Mouse (Mus musculus) right cerebral cortex, adult 2 months (tissue): ENCODE results near the gene March4.

Experiments
- DNase-seq, 2 experiments: peaks; one replicate each; pipeline ENCODE4 v3.0.0; 2021 to 2022; ENCODE audit warnings: low spot score in 2 of 2

March4 gene

DNA sequence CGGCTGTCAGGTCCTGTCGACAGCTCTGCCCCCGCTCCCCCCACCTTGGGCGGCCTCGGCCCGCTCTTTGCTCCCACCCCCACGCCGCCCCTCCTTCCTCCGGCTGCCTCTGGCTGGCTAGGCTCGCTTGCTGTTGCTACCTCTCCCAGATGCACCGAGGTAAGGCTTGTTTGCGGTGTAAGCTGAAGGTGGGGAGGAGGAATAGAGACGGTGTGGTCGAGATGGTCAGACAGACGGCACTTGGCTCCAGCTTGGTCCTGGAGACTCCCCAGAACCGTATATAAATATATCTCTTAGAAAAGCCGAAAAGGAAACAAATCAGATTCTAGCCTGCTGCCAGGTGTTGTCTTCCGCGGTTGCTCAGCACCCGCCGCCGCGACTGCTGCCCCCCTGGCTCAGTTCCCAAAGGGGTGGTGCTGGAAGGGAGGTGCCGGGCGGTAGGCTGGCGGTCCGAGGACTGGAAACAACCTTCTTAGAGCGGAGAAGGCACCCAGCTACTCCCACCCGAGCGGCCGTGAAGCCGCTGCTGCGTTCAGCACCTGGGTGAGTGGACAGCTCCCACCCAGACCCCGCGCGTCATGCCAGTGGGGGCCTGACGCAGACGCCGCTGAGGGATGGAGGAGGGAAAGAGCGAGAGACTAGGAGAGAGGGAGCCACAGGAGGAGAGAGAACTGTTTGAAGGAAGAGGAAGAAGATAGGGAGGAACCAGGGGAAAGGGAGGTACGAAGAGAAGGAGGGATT is at the start of gene March4:
Gene March4, minus strand, starts transcription at position 320 of the 741 bp plus-strand sequence.
- DNase-seq = peak; percentile 77 to 82

DNA sequence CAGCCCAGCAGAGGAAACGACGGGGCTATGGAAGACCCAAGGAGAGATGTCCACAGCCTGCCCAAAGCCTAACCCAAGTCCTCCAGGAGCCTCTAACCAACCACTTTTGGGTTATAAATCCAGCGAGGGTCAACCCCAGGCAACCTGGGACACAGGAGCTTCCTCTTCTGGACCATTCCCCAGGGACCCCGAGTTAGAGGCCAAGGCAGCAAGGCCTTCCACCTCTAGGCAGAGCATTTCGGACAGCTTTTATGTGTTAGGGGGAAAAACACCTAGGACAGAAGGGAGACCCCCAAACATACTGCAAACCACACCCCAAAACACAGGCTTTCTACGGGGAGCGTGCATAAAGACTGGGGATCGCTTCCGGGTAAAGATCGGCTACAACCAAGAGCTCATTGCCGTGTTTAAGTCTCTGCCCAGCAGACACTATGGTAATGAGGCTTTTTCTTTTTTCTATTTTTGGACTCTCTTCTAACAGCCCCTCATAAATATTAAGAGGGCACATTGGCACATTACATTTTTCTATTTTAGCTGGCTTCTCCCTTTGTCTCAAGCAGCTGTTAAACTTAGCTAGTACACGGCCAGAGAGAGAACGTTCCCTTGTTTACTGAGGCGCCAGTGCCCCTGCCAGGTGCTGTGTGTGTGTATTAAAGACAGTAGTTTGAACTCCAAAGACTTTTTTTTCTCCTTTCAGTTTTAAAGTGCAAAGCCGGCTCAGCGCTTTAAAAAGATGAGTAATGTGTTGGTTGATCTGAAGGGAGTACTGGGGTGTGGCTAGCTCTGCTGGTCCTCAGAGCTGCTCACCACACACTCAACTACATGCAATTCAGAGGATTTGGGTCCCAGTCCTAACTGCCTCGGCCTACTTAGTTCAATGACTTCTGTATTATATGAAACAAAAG is 49.5 kb upstream of the March4 start:
- DNase-seq = no peak

- DNase-seq = no peak
These were observed 47.2 kb upstream of the March4 start for GRCm38 (mm10) chr1:72583906-72584305.

DNA sequence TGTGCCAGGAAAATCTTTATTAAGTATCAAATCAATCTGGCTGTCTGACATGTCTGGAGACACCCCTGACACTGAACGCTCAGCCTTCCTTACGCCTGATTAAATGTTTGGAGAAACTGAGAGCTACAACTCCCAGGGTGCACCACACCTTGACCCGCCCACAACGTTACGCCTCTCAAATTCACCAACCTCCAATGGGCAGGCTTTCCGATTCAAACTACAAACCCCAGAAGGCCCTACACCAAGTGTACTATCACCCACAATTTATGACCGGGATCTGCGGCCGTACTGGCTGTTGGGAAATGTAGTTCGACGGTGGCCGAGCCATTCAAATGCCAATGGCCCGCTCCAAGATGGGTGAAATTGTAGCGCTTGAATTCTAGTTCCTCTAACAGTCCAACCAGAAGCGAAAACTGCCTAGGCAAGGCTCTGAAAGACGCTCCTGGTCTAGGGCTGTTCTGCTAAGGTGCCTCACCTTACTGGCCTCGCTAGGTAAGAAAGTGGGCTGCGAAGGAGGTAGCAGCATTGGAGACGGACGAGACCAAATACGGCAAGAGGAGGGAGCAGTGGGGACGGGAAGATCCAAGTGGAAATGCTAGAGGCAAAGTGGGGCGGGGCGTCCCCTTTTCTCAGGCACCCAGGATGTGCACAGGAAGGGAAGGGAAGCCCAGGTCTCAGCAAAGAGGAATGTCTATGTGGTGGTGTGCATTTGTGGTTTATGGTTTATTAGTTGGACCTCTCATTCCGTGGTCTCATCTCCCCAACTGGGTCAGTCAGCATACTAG is 46.4 kb upstream of the March4 start, which contains the start of gene Smarcal1:
Gene Smarcal1, plus strand, starts transcription at position 305 of the 785 bp plus-strand sequence.
- peak; percentile 98 to 99 for DNase-seq

DNA sequence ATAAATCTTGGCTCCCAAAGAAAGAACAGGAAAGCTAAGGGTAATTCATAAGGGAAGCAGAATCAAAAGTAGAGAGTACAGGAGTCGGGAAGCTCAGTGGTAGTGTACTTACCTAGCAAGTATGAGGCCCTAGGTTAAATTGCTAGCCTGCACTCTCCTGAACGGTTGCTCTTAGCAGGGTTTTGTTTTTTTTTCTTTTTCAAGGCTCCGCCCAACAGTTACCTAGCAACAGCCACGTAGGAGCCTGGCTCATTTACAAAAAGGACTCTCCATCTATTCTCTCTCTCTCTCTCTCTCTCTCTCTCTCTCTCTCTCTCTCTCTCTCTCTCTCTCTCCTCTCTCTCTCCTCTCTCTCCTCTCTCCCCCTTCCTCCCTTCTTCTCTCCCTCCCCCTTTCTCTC is 42.1 kb upstream of the March4 start:
- peak; percentile 29 to 36 for DNase-seq

DNA sequence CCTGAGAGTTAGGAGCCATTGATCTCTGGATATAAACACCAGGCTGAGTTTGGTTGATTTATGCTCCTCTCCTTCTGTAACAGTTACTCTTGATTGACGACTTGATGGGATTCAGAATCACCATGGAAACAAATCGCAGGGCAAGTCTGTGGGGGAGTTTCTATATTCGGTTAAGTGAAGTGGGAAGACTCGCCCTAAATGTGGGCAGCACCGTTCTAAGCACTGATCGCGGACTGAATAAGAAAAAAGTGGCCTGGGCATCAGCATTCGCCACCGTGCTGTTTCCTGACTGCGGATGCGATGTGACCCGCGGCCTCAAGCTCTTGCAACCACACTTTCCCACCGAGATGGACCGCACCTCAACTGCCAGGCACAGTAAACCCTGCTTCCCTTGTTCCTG is 41.6 kb upstream of the March4 start:
- DNase-seq = peak; percentile 54 to 63

DNA sequence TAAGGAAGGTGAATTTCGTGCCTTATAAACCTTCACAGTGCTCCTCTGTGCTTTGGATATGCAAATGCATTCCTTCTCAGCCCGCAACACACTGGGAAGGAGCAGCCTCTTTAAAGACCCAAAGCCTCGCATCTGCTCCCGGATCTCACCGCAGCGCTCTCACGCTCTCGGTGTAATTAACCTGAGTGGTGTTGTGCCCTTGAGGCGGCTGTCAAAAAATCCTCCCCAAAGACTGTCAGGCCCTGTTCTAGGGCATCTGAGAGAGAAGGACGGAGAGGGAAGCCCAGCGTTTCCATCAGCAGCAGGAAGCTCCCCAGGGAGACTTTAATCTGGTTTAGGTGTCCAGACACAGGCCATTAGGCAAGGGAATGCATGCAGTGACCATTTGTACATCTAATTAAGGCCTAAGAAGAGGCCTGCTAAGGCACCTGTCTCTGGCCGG is 40.8 kb upstream of the March4 start:
- peak; percentile 19 to 22 for DNase-seq

GRCm38 (mm10) chr1:72575121-72575520 is 38.4 kb upstream of the March4 start:
- no peak for DNase-seq

- no peak for DNase-seq
These were observed 37.9 kb upstream of the March4 start for GRCm38 (mm10) chr1:72574608-72575007.

DNA sequence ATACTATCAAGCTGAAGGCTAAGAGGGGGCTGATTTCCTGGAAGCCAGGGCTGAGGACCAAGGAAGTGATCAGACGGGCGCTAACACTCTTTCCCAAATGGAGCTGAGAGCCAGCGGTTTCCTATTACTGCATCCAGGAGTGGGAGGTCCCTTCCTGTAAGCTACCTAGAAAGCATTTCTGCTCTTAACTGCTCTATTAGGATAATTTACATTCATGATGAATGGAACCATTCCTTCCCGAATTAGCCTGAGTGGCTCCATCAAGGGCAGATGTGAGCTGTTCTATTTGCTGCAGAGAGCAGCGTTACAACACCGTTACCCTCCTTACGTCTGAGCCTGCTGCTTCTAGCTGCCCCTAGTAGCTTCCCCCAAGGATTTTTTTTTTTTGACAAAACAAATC is 37.3 kb upstream of the March4 start:
- DNase-seq = no peak

- DNase-seq = no peak
These were observed 32.0 kb upstream of the March4 start for GRCm38 (mm10) chr1:72568725-72569124.

- DNase-seq = no peak
These were observed 30.3 kb upstream of the March4 start for GRCm38 (mm10) chr1:72567056-72567455.

DNA sequence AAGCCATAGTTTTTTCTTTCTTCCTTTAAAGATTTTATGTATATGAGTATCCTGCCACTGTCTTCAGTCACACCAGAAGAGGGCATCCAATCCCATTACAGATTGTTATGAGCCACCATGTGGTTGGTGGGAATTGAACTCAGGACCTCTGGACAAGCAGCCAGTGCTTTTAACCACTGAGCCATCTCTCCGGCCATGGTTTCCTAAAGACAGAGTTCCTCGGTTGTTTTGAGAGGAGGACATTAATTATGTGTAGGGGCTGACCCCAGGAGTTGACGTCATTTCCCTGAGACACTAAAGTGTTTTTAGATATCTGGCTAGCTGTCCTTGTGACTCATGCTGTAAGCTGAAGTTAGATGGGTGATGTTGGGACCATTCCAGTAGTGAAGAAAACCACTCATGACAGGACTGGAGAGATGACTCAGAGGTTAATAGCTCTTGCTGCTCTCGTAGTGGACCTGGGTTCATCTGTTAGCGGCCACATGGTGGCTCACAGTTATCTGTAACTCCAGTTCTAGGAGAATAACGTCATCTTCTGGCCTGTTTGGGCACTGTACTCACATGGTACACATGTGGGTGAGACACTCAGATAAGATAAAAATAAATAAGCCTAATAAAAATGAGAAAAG is 27.7 kb upstream of the March4 start:
- no peak for DNase-seq

- no peak for DNase-seq
These were observed 21.9 kb upstream of the March4 start for GRCm38 (mm10) chr1:72558625-72559024.

DNA sequence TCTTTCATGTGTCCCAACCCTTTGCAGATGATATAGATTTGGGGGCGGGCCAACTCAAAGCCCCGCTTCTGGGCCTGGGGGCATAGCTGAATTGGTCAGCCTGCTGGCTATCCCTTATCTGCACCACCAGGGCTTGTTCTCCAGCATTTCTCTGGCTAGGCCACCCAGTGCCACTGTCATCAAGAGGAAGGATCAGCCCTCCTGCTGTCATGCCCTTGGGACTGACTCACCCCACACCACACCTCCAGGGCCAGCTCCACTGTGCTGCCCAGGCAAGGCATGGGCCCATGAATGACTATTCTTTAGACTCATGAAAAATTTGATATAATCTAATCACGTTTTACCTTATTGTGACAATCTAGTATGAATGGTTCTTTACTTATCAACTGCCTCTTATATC is 19.7 kb upstream of the March4 start:
- DNase-seq = no peak

- DNase-seq = no peak
These were observed 13.6 kb upstream of the March4 start for GRCm38 (mm10) chr1:72550317-72550716.

DNA sequence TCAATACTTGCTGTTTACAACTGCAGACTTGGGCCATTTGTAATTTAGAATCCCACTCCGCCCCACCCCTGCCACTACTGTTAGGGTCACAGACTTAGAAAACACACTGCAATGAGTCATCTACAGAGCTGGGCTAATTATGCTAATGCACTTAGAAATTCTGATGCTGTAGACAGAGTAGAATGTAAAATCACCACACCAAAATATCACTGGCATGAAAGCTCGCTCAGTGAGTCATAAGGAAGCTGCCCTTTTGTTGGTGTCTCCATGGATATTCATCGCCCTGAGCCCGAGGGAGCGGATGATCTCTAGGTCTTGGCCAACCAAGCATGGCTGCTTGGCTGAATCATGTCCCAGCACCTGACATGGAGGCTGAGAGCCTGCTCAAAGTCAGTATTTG is 1.5 kb upstream of the March4 start:
- peak; percentile 35 to 38 for DNase-seq

GRCm38 (mm10) chr1:72535725-72536571 is 782 bp downstream of the March4 start:
- peak; percentile 48 to 50 for DNase-seq

DNA sequence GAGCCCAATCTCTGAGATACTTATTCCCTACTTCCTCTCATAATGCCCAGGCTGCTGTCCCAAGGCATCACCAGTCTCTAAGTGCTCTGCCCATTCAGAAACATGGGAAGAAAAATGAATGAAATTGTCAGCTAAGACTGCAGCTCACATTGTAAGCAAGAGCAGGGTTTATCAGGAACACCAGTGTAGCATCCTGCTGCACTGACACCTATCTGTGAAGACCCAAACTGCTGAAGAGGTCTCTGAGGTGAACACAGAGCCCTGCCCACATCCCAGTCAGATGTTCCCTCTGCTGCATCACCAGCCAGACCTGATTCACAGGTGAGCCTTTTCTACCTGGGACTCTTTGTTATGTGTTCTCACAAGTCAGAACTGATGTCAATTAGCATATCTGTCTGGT is 3.3 kb downstream of the March4 start:
- no peak for DNase-seq

GRCm38 (mm10) chr1:72532926-72533325 is 3.8 kb downstream of the March4 start:
- peak in 1 of 2 experiments; percentile 13 for DNase-seq
